Mouse (Mus musculus) kidney, postnatal 25 days (tissue): Measurements from ENCODE around the gene Mecom.

Experiments
- DNase-seq, 2 experiments: peaks; one replicate each; pipeline ENCODE4 v3.0.0; 2021; ENCODE audit warnings: mixed read lengths in 2 of 2

The Mecom gene

GRCm38 (mm10) chr3:30513314-30513997, 34.4 kb downstream of the Mecom start:
- no peak for DNase-seq

- DNase-seq: peak in 1 of 2 experiments; percentile 50
These were observed 35.3 kb downstream of the Mecom start for GRCm38 (mm10) chr3:30512459-30513030.

- DNase-seq: no peak
These were observed 36.0 kb downstream of the Mecom start for GRCm38 (mm10) chr3:30511796-30512195.

GRCm38 (mm10) chr3:30511062-30511640, 36.7 kb downstream of the Mecom start:
- DNase-seq: no peak

GRCm38 (mm10) chr3:30510646-30511045, 37.2 kb downstream of the Mecom start:
- no peak for DNase-seq

GRCm38 (mm10) chr3:30510105-30510504, 37.7 kb downstream of the Mecom start:
- no peak for DNase-seq

- DNase-seq: peak; percentile 70 to 90
These were observed 38.6 kb downstream of the Mecom start for GRCm38 (mm10) chr3:30508930-30509910.

GRCm38 (mm10) chr3:30508296-30508929, 39.4 kb downstream of the Mecom start:
- DNase-seq: peak; percentile 79 to 90

- peak; percentile 35 to 47 for DNase-seq
These were observed 40.1 kb downstream of the Mecom start for GRCm38 (mm10) chr3:30507576-30508295.

GRCm38 (mm10) chr3:30507028-30507575, 40.7 kb downstream of the Mecom start:
- DNase-seq: peak; percentile 56 to 70

- no peak for DNase-seq
These were observed 41.3 kb downstream of the Mecom start for GRCm38 (mm10) chr3:30506329-30507027.

GRCm38 (mm10) chr3:30505741-30506251, 42.0 kb downstream of the Mecom start:
- DNase-seq: no peak

GRCm38 (mm10) chr3:30504561-30504960, 43.2 kb downstream of the Mecom start:
- DNase-seq: no peak

GRCm38 (mm10) chr3:30503821-30504220, 44.0 kb downstream of the Mecom start:
- DNase-seq: peak in 1 of 2 experiments; percentile 28

- peak in 1 of 2 experiments; percentile 46 for DNase-seq
These were observed 49.5 kb downstream of the Mecom start for GRCm38 (mm10) chr3:30498202-30498828.

GRCm38 (mm10) chr3:30494371-30494770, 53.4 kb downstream of the Mecom start:
- no peak for DNase-seq

GRCm38 (mm10) chr3:30488808-30489207, 59.0 kb downstream of the Mecom start:
- DNase-seq: no peak

- DNase-seq: no peak
These were observed 61.4 kb downstream of the Mecom start for GRCm38 (mm10) chr3:30486422-30486821.

GRCm38 (mm10) chr3:30483006-30483684, 64.7 kb downstream of the Mecom start:
- DNase-seq: no peak
